Mouse (Mus musculus): ENCODE measurements around the gene Ssrp1. TPM values are rescaled to one million over a fixed set of nuclear protein-coding genes. Genes with fewer than 3 reads are reported as not detected.

Ssrp1 gene
- total and polyA plus RNA-seq, 3 experiments = 239 to 875 (median 420) TPM

GRCm38 (mm10) chr2:85088716-85089646 lies 51.9 kb downstream of the Ssrp1 start:
- Histone ChIP-seq H3K9me3 (replicated peaks; ENCODE audit: insufficient read depth, low read length) (no peaks in the 10 kb centered on the region), H3K36me3 (ENCODE audit: control insufficient read depth in 1 of 2, insufficient read depth in 2 of 2, low read length in 2 of 2) (no peaks in the 10 kb centered on the region), H3K27me3 (ENCODE audit: control insufficient read depth in 1 of 2, insufficient read depth in 2 of 2, low read length in 2 of 2) (no peaks in the 10 kb centered on the region; a peak in 1 of 4 replicates), H3K4me1 (ENCODE audit: control insufficient read depth in 1 of 2, insufficient read depth in 2 of 2, low read length in 2 of 2) (no peaks in the 10 kb centered on the region), H3K4me3 (ENCODE audit: control insufficient read depth in 1 of 2, insufficient read depth in 1 of 2, low read depth in 2 of 2, low read length in 2 of 2) (no peak overlapping the region), H3K79me2 (ENCODE audit: control insufficient read depth, insufficient read depth, low read length, poor library complexity) (no peaks in the 10 kb centered on the region), H3K9ac (ENCODE audit: control insufficient read depth, low read depth, low read length, poor library complexity, severe bottlenecking) (no peak overlapping the region), H3K27ac (ENCODE audit: control insufficient read depth, low read depth, low read length) (no peak overlapping the region)
- no peak for DNase-seq (ENCODE audit: low read depth, low spot score)
- TF ChIP-seq UBTF (IDR thresholded peaks at IDR 0.05; ENCODE audit: borderline replicate concordance, insufficient read depth, low read depth, low read length) (no peak), ELF1 (IDR thresholded peaks at IDR 0.05; ENCODE audit: low read depth, low read length) (no peak), KAT2A (conservative IDR thresholded peaks at IDR 0.05; ENCODE audit: low read depth, low read length) (no peak), NRF1 (IDR thresholded peaks at IDR 0.05; ENCODE audit: insufficient read depth, low read depth, low read length, poor library complexity, severe bottlenecking) (no peak), CTCF (IDR thresholded peaks at IDR 0.05 in 2 of 3, conservative IDR thresholded peaks at IDR 0.05 in 1 of 3; ENCODE audit: control insufficient read depth in 1 of 3, insufficient read depth in 1 of 3, low read depth in 2 of 3, low read length in 3 of 3, poor library complexity in 1 of 3, severe bottlenecking in 1 of 3) (no peak), USF2 (IDR thresholded peaks at IDR 0.05; ENCODE audit: borderline replicate concordance in 1 of 2, insufficient read depth in 1 of 2, low read depth in 1 of 2, low read length in 2 of 2) (no peak), POLR2AphosphoS5 (IDR thresholded peaks at IDR 0.05; ENCODE audit: borderline replicate concordance, low read depth, low read length) (no peak), MYC (IDR thresholded peaks at IDR 0.05; ENCODE audit: low read depth, low read length) (no peak), USF1 (IDR thresholded peaks at IDR 0.05; ENCODE audit: low read depth, low read length) (no peak), RCOR1 (IDR thresholded peaks at IDR 0.05; ENCODE audit: low read depth, low read length) (no peak), HCFC1 (IDR thresholded peaks at IDR 0.05; ENCODE audit: low read depth, low read length) (no peak), MEF2A (IDR thresholded peaks at IDR 0.05; ENCODE audit: extremely low read depth, insufficient replicate concordance, low read depth, low read length, poor library complexity, severe bottlenecking) (no peak), CHD1 (IDR thresholded peaks at IDR 0.05; ENCODE audit: low read depth, low read length) (no peak), ETS1 (IDR thresholded peaks at IDR 0.05; ENCODE audit: low read depth, low read length) (no peak)

GRCm38 (mm10) chr2:85091325-85091724 lies 54.3 kb downstream of the Ssrp1 start:
- DNase-seq (ENCODE audit: low read depth, low spot score) = no peak
- Histone ChIP-seq H3K9ac (ENCODE audit: control insufficient read depth, low read depth, low read length, poor library complexity, severe bottlenecking) (no peak overlapping the region), H3K4me1 (ENCODE audit: control insufficient read depth in 1 of 2, insufficient read depth in 2 of 2, low read length in 2 of 2) (no peaks in the 10 kb centered on the region), H3K9me3 (replicated peaks; ENCODE audit: insufficient read depth, low read length) (no peaks in the 10 kb centered on the region), H3K36me3 (ENCODE audit: control insufficient read depth in 1 of 2, insufficient read depth in 2 of 2, low read length in 2 of 2) (no peaks in the 10 kb centered on the region), H3K4me3 (ENCODE audit: control insufficient read depth in 1 of 2, insufficient read depth in 1 of 2, low read depth in 2 of 2, low read length in 2 of 2) (no peak overlapping the region), H3K27me3 (ENCODE audit: control insufficient read depth in 1 of 2, insufficient read depth in 2 of 2, low read length in 2 of 2) (no peaks in the 10 kb centered on the region; a peak in 1 of 4 replicates), H3K27ac (ENCODE audit: control insufficient read depth, low read depth, low read length) (no peak overlapping the region), H3K79me2 (ENCODE audit: control insufficient read depth, insufficient read depth, low read length, poor library complexity) (no peaks in the 10 kb centered on the region)
- TF ChIP-seq POLR2AphosphoS5 (IDR thresholded peaks at IDR 0.05; ENCODE audit: borderline replicate concordance, low read depth, low read length) = no peak
- TF ChIP-seq JUND (IDR thresholded peaks at IDR 0.05; ENCODE audit: low read depth, low read length) = no peak
- no peak for TF ChIP-seq ZC3H11A (IDR thresholded peaks at IDR 0.05; ENCODE audit: low read depth, low read length)
- TF ChIP-seq SMC3 (IDR thresholded peaks at IDR 0.05; ENCODE audit: low read depth, low read length) = no peak
- TF ChIP-seq MAFK (IDR thresholded peaks at IDR 0.05; ENCODE audit: borderline replicate concordance, low read depth, low read length) = no peak
- no peak for TF ChIP-seq TCF12 (IDR thresholded peaks at IDR 0.05; ENCODE audit: low read depth, low read length)
